In genomic region chr1:176873463-176873862, GRCm38 (mm10) we compare ENCODE assay signal across 23 mouse cellular contexts. TPM values are rescaled to one million over a fixed set of nuclear protein-coding genes. Genes with fewer than 3 reads are reported as not detected.
DNase-seq lines count a peak whose midpoint lies in the region; ATAC-seq and TF ChIP-seq lines count a peak whose summit lies in the region.
"Had no signal": no experiment of that assay in that cellular context is flagged by ENCODE, and none has a peak within 500 bp of the region (broad histone marks: within the 10 kb centered on the region; RNA-seq: fewer than 3 reads in every experiment).

No protein-coding gene starts in this region.

- intact Hi-C loops in heart, adult 2 months (cut with DNase I): no loop called here

- no peak for DNase-seq in embryonic facial prominence, embryonic 11.5 days (ENCODE audit: low spot score)
- no peak for DNase-seq in embryonic facial prominence, embryonic 10.5 days (ENCODE audit: low spot score)
- DNase-seq in heart, adult 11 months: peak; percentile 78
- DNase-seq in heart, adult 2 months: no peak
- DNase-seq in liver, postnatal 0 days: peak; percentile 10
- no peak for DNase-seq in liver
- DNase-seq: adrenal gland, adult 8-10 months; adrenal gland, postnatal 25 days; cerebellum, adult 11-12 months; cerebellum, adult 8-10 months; cerebellum, postnatal 10 days; cerebellum, postnatal 36 days; embryo, embryonic 11 days; gastrocnemius, postnatal 25 days had no signal

- H3K4me1 ChIP-seq in embryonic facial prominence, embryonic 11.5 days (ENCODE audit: control insufficient read depth, insufficient read depth, low read length): no peaks in the 10 kb centered on the region
- peaks cover 9% of the 10 kb centered on the region; the same call in 1 of the 2 replicates for H3K4me1 ChIP-seq in embryonic facial prominence, embryonic 10.5 days
- H3K4me1 ChIP-seq in heart, adult 2 months (ENCODE audit: control insufficient read depth, insufficient read depth, low read length): no peaks in the 10 kb centered on the region
- H3K4me1 ChIP-seq in liver, postnatal 0 days (ENCODE audit: insufficient read depth): no peaks in the 10 kb centered on the region
- H3K4me1 ChIP-seq in midbrain, embryonic 13.5 days (replicated peaks): no peaks in the 10 kb centered on the region
- H3K4me1 ChIP-seq in midbrain, embryonic 15.5 days: no peaks in the 10 kb centered on the region
- H3K4me1 ChIP-seq: embryonic facial prominence, embryonic 15.5 days; hindbrain, embryonic 12.5 days; hindbrain, embryonic 15.5 days had no signal

- no peak overlapping the region for H3K4me2 ChIP-seq in embryonic facial prominence, embryonic 11.5 days (ENCODE audit: low read depth, low read length)
- H3K4me2 ChIP-seq in liver, postnatal 0 days (ENCODE audit: low read depth, low read length): no peak overlapping the region
- H3K4me2 ChIP-seq in midbrain, embryonic 13.5 days (replicated peaks): no peak overlapping the region
- no peak overlapping the region for H3K4me2 ChIP-seq in midbrain, embryonic 15.5 days
- H3K4me2 ChIP-seq: embryonic facial prominence, embryonic 12.5 days; embryonic facial prominence, embryonic 15.5 days; heart, embryonic 11.5 days; hindbrain, embryonic 12.5 days; hindbrain, embryonic 15.5 days had no signal

- no peaks in the 10 kb centered on the region for H3K9me3 ChIP-seq in embryonic facial prominence, embryonic 11.5 days (replicated peaks; ENCODE audit: control insufficient read depth, low read length)
- H3K9me3 ChIP-seq in embryonic facial prominence, embryonic 10.5 days: no peaks in the 10 kb centered on the region
- H3K9me3 ChIP-seq in liver, postnatal 0 days (ENCODE audit: low read length): no peaks in the 10 kb centered on the region
- H3K9me3 ChIP-seq in midbrain, embryonic 13.5 days: no peaks in the 10 kb centered on the region
- no peaks in the 10 kb centered on the region for H3K9me3 ChIP-seq in midbrain, embryonic 15.5 days
- H3K9me3 ChIP-seq: embryonic facial prominence, embryonic 12.5 days; embryonic facial prominence, embryonic 15.5 days; hindbrain, embryonic 12.5 days; hindbrain, embryonic 15.5 days had no signal

- no peak overlapping the region for H3K4me3 ChIP-seq in embryonic facial prominence, embryonic 11.5 days (ENCODE audit: low read depth, low read length)
- H3K4me3 ChIP-seq in embryonic facial prominence, embryonic 10.5 days: no peak overlapping the region
- H3K4me3 ChIP-seq in heart, adult 2 months: no peak overlapping the region
- H3K4me3 ChIP-seq in liver, postnatal 0 days (ENCODE audit: low read depth, low read length): no peak overlapping the region
- H3K4me3 ChIP-seq in midbrain, embryonic 13.5 days (replicated peaks): no peak overlapping the region
- no peak overlapping the region for H3K4me3 ChIP-seq in midbrain, embryonic 15.5 days
- H3K4me3 ChIP-seq: embryonic facial prominence, embryonic 12.5 days; embryonic facial prominence, embryonic 15.5 days; hindbrain, embryonic 12.5 days; hindbrain, embryonic 15.5 days had no signal

- 80% methylated on average over 9 of the region's 9 CpGs for WGBS in embryonic facial prominence, embryonic 11.5 days
- 82% methylated on average over 9 of the region's 9 CpGs for WGBS in embryonic facial prominence, embryonic 10.5 days
- WGBS in heart, adult 2 months: 87% methylated on average over 9 of the region's 9 CpGs
- 84% methylated on average over 9 of the region's 9 CpGs for WGBS in liver, postnatal 0 days (ENCODE audit: insufficient replicate concordance)
- WGBS in midbrain, embryonic 13.5 days: 84% methylated on average over 9 of the region's 9 CpGs
- WGBS in midbrain, embryonic 15.5 days: 80% methylated on average over 9 of the region's 9 CpGs

- TF ChIP-seq CTCF in heart, adult 2 months (IDR thresholded peaks at IDR 0.05): no peak
- no peak for TF ChIP-seq CTCF in liver, postnatal 0 days (IDR thresholded peaks at IDR 0.05; ENCODE audit: low read depth)

- TF ChIP-seq POLR2A in heart, adult 2 months (IDR thresholded peaks at IDR 0.05; ENCODE audit: insufficient read depth, low read depth, low read length): no peak

- peak; percentile 45; the same call in 1 of the 2 replicates for ATAC-seq in embryonic facial prominence, embryonic 11.5 days (replicated peaks; ENCODE audit: insufficient number of reproducible peaks, low FRiP score, low TSS enrichment, low read depth)
- ATAC-seq in liver, postnatal 0 days: no peak
- ATAC-seq in midbrain, embryonic 13.5 days: peak; percentile 45; the same call in 1 of the 2 replicates
- ATAC-seq in midbrain, embryonic 15.5 days (replicated peaks): no peak
- ATAC-seq: activated CD4-positive, CD25-positive, alpha-beta regulatory T cell, adult 4 months; forebrain, embryonic 14.5 days had no signal

- TF ChIP-seq EP300 in heart, adult 2 months (IDR thresholded peaks at IDR 0.05; ENCODE audit: insufficient read depth, low read depth, low read length): no peak
- TF ChIP-seq EP300 in liver, postnatal 0 days (IDR thresholded peaks at IDR 0.05; ENCODE audit: low read depth): no peak

- no peak overlapping the region for H3K27ac ChIP-seq in embryonic facial prominence, embryonic 11.5 days (replicated peaks; ENCODE audit: low read depth, low read length)
- no peak overlapping the region for H3K27ac ChIP-seq in embryonic facial prominence, embryonic 10.5 days (replicated peaks)
- no peak overlapping the region for H3K27ac ChIP-seq in heart, adult 2 months
- no peak overlapping the region for H3K27ac ChIP-seq in liver, postnatal 0 days (ENCODE audit: low read depth)
- no peak overlapping the region for H3K27ac ChIP-seq in midbrain, embryonic 13.5 days
- H3K27ac ChIP-seq in midbrain, embryonic 15.5 days: no peak overlapping the region
- H3K27ac ChIP-seq: embryonic facial prominence, embryonic 12.5 days; embryonic facial prominence, embryonic 15.5 days; hindbrain, embryonic 12.5 days; hindbrain, embryonic 15.5 days had no signal

- no peaks in the 10 kb centered on the region for H3K27me3 ChIP-seq in embryonic facial prominence, embryonic 11.5 days (ENCODE audit: control insufficient read depth, insufficient read depth, low read length)
- no peaks in the 10 kb centered on the region for H3K27me3 ChIP-seq in embryonic facial prominence, embryonic 10.5 days (replicated peaks; ENCODE audit: low read depth, poor library complexity, severe bottlenecking)
- no peaks in the 10 kb centered on the region for H3K27me3 ChIP-seq in heart, adult 2 months (ENCODE audit: control insufficient read depth, insufficient read depth, low read length)
- H3K27me3 ChIP-seq in liver, postnatal 0 days (ENCODE audit: insufficient read depth, low read length): no peaks in the 10 kb centered on the region
- no peaks in the 10 kb centered on the region for H3K27me3 ChIP-seq in midbrain, embryonic 13.5 days
- H3K27me3 ChIP-seq in midbrain, embryonic 15.5 days (replicated peaks): no peaks in the 10 kb centered on the region
- H3K27me3 ChIP-seq: embryonic facial prominence, embryonic 12.5 days; embryonic facial prominence, embryonic 15.5 days; hindbrain, embryonic 12.5 days; hindbrain, embryonic 15.5 days had no signal

- no peaks in the 10 kb centered on the region for H3K36me3 ChIP-seq in embryonic facial prominence, embryonic 11.5 days (replicated peaks; ENCODE audit: control insufficient read depth, insufficient read depth, low read depth, low read length)
- H3K36me3 ChIP-seq in embryonic facial prominence, embryonic 10.5 days (replicated peaks): 0 out of 2 replicates have a peak, but pooled peaks cover 2% of the 10 kb centered on the region
- H3K36me3 ChIP-seq in heart, adult 2 months (ENCODE audit: control insufficient read depth, insufficient read depth, low read length): no peaks in the 10 kb centered on the region
- peaks cover 2% of the 10 kb centered on the region for H3K36me3 ChIP-seq in liver, postnatal 0 days (replicated peaks; ENCODE audit: insufficient read depth, low read length)
- H3K36me3 ChIP-seq in midbrain, embryonic 13.5 days: peaks cover 10% of the 10 kb centered on the region; the same call in 1 of the 2 replicates
- no peaks in the 10 kb centered on the region for H3K36me3 ChIP-seq in midbrain, embryonic 15.5 days (replicated peaks)
- H3K36me3 ChIP-seq: embryonic facial prominence, embryonic 12.5 days; hindbrain, embryonic 15.5 days had no signal

- H3K9ac ChIP-seq in embryonic facial prominence, embryonic 11.5 days (replicated peaks; ENCODE audit: low read length): no peak overlapping the region
- no peak overlapping the region for H3K9ac ChIP-seq in heart, adult 2 months (ENCODE audit: low read depth, low read length)
- no peak overlapping the region for H3K9ac ChIP-seq in liver, postnatal 0 days (replicated peaks)
- no peak overlapping the region for H3K9ac ChIP-seq in midbrain, embryonic 13.5 days (replicated peaks)
- no peak overlapping the region for H3K9ac ChIP-seq in midbrain, embryonic 15.5 days
- H3K9ac ChIP-seq: embryonic facial prominence, embryonic 12.5 days; embryonic facial prominence, embryonic 15.5 days; hindbrain, embryonic 12.5 days; hindbrain, embryonic 15.5 days had no signal

- no peaks in the 10 kb centered on the region for H3K79me2 ChIP-seq in heart, adult 2 months (replicated peaks; ENCODE audit: control insufficient read depth, insufficient read depth, low read length)

RNA-seq across cellular contexts. Expression of gene Sdccag8, which starts 59.0 kb away (rescaled TPM):
- polyA plus RNA-seq in embryonic facial prominence, embryonic 11.5 days (2014; fragmentation: Nextera tagmentation; extraction: Ambion mirVana): 15.7 and 16.5 TPM in 2 replicates
- polyA plus RNA-seq in embryonic facial prominence, embryonic 10.5 days (2016; fragmentation: Nextera tagmentation; extraction: Ambion mirVana): 14.6 and 15.6 TPM in 2 replicates
- 1 to 10 TPM; 3.5 to 4.6 TPM for total RNA-seq in heart, adult 2 months (2021)
- 2.6 and 4.1 TPM in 2 replicates for polyA plus RNA-seq in heart, adult 2 months (2012; rRNA removed)
- 4.2 and 4.5 TPM in 2 replicates for polyA plus RNA-seq in liver, postnatal 0 days (2015; fragmentation: Nextera tagmentation; extraction: Ambion mirVana)
- polyA plus RNA-seq in midbrain, embryonic 13.5 days (2015; fragmentation: Nextera tagmentation; extraction: Ambion mirVana): 24.2 and 28.5 TPM in 2 replicates
- polyA plus RNA-seq in midbrain, embryonic 15.5 days (2015; fragmentation: Nextera tagmentation; extraction: Ambion mirVana): 27.8 and 28.2 TPM in 2 replicates

RNA-seq across cellular contexts. Expression of gene Cep170, which starts 59.6 kb away (rescaled TPM):
- polyA plus RNA-seq in embryonic facial prominence, embryonic 11.5 days (2014; fragmentation: Nextera tagmentation; extraction: Ambion mirVana): 46.5 and 50.5 TPM in 2 replicates
- 34.3 and 34.9 TPM in 2 replicates for polyA plus RNA-seq in embryonic facial prominence, embryonic 10.5 days (2016; fragmentation: Nextera tagmentation; extraction: Ambion mirVana)
- total RNA-seq in heart, adult 2 months (2021): 10 to 100 TPM; 17.8 to 22.9 TPM
- polyA plus RNA-seq in heart, adult 2 months (2012; rRNA removed): 5.8 and 9.5 TPM in 2 replicates
- polyA plus RNA-seq in liver, postnatal 0 days (2015; fragmentation: Nextera tagmentation; extraction: Ambion mirVana): 2.6 and 4.4 TPM in 2 replicates
- polyA plus RNA-seq in midbrain, embryonic 13.5 days (2015; fragmentation: Nextera tagmentation; extraction: Ambion mirVana): 124 and 140 TPM in 2 replicates
- polyA plus RNA-seq in midbrain, embryonic 15.5 days (2015; fragmentation: Nextera tagmentation; extraction: Ambion mirVana): 133 and 138 TPM in 2 replicates

Comparison
In these comparisons a context has a peak if more than half of its experiments do, and no peak if none do; other contexts are left out.
1. ATAC-seq: peak in embryonic facial prominence, embryonic 11.5 days (single experiment) and midbrain, embryonic 13.5 days (single experiment); none in liver, postnatal 0 days (single experiment) and midbrain, embryonic 15.5 days (single experiment).
2. DNase-seq: peak in heart, adult 11 months (single experiment) and liver, postnatal 0 days (single experiment); none in embryonic facial prominence, embryonic 11.5 days (single experiment), embryonic facial prominence, embryonic 10.5 days (single experiment), heart, adult 2 months (0 of 2) and liver (single experiment).